Mouse (Mus musculus) c-Kit-positive CD71-positive TER-119-negative erythroid progenitor cells, embryonic 14.5 days (primary cell): ENCODE results near the gene Gm17571.

Experiments used
- DNase-seq: peaks from one replicate; pipeline ENCODE4 v3.0.0-alpha.2; 2013; ENCODE audit warnings: low read depth

Gm17571 gene

DNA sequence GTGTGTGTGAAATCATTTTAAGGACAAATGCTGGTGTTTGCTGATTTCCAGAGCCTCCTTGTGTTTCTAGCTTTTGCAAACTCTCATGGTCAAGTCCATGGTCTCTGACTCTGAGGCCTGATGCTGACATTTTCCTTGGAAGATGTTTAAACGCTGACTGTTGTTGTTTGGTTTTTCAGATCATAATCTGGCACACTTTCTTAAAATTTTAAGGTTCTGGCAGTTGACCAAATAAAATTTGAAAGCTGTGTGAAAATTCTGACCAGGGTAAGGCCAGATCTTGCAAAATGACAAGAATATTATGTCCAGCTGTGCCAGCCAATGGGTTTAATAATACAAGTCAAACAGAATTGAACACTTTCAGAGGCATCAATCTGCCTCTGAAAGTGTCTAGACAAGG is 8.7 kb upstream of the Gm17571 start:
- no peak for DNase-seq

- no peak for DNase-seq
These were observed 8.1 kb upstream of the Gm17571 start for GRCm38 (mm10) chr9:13454651-13455123.

GRCm38 (mm10) chr9:13448716-13449115 is 2.2 kb upstream of the Gm17571 start:
- no peak for DNase-seq

DNA sequence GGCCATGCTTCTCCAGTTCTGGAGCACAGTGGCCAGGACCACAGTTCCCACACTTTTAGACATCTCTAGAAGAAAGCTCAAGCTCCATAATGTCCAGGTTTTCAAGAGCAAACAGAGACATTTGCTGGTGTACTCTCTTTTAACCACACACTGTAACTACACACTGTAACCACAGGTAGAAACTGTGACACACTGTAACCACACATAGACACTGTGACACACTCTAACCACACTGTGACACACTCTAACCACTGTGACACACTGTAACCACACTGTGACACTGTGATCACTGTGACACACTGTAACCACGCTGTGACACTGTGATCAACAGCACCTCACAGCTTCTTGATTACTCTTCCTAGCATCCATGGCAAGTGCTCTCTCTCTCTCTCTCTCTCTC is 317 bp downstream of the Gm17571 start:
- no peak for DNase-seq

GRCm38 (mm10) chr9:13443484-13444211 is 2.9 kb downstream of the Gm17571 start:
- DNase-seq = no peak

GRCm38 (mm10) chr9:13442012-13442735 is 4.4 kb downstream of the Gm17571 start:
- no peak for DNase-seq

DNA sequence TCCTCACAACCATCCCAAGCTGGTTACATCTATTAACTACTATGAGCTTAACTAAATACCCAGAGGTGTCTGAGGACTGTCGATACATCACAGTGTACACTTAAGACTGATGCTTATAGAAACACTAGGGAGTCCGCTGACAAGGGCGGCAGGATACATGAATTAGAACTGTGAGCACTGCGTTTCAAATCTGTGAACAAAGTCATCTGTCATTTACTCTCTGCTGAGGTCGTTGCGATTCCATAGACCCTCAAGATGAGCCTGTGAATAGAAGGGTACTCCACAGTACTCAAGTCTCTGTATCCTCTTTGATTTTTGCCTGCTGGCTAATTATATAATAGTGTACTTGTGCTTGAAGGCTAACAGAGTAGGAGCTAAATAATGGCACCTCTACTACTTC is 5.6 kb downstream of the Gm17571 start:
- DNase-seq = no peak

DNA sequence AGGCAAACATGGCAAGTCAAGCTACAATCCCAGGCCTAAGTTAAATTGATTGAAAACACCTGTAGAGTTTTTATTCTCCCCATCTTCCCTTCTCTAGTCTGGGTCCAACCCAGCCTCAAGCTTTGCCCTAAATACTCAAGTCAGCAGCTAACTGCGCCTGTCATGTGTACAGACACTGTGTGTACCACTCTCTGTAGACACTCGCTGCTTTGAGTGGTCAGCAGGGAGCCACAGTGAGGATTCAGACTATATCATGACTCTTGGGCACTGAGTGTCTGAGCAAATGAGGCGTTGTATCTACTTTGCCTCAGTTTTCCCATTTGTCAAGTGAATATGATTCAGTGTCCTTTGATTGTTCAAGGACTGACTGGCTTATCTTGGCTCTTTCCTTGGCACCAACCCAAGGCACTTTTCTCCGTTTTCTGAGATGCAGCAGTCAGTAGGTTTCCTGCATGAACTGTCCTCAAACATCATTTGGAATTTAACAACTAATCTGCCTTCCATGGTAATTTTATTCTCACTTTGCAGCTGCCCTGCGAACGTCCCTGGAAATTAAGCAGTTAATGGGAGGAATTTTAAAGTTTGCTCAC is 13.0 kb downstream of the Gm17571 start:
- DNase-seq = no peak

- no peak for DNase-seq
These were observed 14.9 kb downstream of the Gm17571 start for GRCm38 (mm10) chr9:13431646-13432045.

DNA sequence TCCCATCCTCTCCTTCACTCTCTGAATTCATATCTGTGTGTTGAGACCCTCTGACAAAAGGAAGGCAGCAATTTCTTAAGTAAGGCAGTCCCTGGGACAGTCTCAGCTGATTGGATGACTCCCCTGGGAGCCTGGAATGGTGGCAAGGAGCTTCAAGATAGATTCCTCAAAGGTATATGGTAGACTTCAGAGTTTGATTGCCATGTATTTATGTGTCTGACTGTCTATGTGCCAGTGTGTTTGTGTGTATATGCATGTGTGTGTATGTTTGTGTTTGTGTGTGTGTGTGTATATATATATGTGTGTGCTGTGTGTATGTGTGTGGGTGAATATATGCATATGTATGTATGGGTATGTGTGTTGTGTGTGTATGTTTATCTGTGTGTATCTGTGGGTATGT is 15.8 kb downstream of the Gm17571 start:
- DNase-seq = no peak

DNA sequence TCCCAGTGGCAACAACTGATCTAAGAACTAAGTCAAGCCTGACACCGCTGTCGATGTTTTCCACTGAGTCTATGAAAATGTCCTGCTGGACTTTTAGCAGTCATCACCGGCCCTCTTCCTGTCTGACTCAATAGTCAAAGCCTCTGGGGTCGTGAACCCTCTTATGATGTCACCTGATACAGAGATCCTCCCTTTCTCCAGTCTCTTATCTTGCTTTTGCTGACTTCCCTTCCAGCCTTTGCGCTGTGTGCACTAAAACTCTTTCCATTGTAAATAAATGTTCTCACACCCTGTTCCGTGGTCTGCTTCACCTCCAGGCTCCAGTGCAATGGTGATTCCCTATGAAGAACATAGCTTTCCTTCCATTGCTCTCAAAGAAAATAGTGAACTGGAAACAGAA is 16.3 kb downstream of the Gm17571 start:
- no peak for DNase-seq

DNA sequence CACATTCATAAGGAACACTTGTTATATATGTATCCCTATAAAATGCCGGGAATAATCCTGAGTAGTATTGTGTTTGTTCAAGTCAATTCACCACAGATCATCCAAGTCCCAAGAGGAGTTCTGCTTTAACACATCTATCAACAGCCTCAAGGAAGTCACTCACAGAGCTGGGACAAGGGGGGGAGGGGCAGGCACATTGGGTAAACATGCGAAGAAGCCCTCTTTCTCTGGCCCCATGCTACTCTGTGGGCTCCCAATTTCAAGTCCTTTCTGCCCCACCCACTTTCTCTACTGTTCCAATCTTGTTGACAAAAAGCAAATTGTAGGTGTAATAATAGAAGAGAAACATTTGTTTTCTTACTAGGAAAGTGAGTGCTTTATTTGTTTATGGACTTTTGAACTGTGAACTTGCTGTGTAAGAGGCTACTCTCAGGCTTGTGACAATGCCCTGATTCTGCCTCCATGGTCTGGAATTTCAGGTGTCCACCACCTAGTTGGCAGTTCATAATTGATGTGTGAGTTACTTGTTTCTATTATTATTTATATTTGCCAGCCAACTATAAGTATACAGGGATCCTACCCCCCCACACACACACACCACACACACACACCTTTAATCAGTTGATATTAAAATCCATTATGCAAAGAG is 17.0 kb downstream of the Gm17571 start:
- DNase-seq = no peak

GRCm38 (mm10) chr9:13425031-13425940 is 21.3 kb downstream of the Gm17571 start:
- no peak for DNase-seq

DNA sequence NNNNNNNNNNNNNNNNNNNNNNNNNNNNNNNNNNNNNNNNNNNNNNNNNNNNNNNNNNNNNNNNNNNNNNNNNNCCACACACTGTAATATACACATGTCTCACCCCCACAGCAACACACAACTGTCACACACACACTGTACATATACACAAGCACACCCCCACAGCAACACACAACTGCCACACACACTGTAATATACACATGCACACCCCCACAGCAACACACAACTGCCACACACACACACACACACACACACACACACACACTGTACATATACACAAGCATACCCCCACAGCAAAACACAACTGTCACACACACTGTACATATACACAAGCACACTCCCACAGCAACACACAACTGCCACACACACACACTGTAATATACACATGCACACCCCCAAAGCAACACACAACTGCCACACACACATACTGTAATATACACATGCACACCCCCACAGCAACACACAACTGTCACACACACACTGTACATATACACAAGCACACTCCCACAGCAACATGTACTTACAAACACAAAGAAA is 32.3 kb downstream of the Gm17571 start:
- DNase-seq = no peak
